Mouse (Mus musculus): Measurements from ENCODE around the gene Psmc2. TPM values are rescaled to one million over a fixed set of nuclear protein-coding genes. Genes with fewer than 3 reads are reported as not detected.

Gene Psmc2
- polyA plus RNA-seq, 1 experiment = 174 TPM

GRCm38 (mm10) chr5:21844676-21845075, 59.6 kb downstream of the Psmc2 start:
- H3K36me3 ChIP-seq (ENCODE audit: control insufficient read depth, insufficient read depth, low read length) = no peaks in the 10 kb centered on the region
- no peak overlapping the region for H3K27ac ChIP-seq (ENCODE audit: control insufficient read depth, insufficient read depth, low read depth, low read length)
- no peak for TF ChIP-seq CTCF (IDR thresholded peaks at IDR 0.05; ENCODE audit: control insufficient read depth, insufficient read depth, insufficient replicate concordance, low read depth, low read length)
- TF ChIP-seq POLR2A (IDR thresholded peaks at IDR 0.05; ENCODE audit: control insufficient read depth, low read depth, low read length) = no peak

GRCm38 (mm10) chr5:21846616-21847290, 61.7 kb downstream of the Psmc2 start:
- H3K4me1 ChIP-seq (ENCODE audit: control insufficient read depth, insufficient read depth, low read length) = peaks cover 3% of the 10 kb centered on the region; the same call in 1 of the 2 replicates
- TF ChIP-seq CTCF (IDR thresholded peaks at IDR 0.05; ENCODE audit: control insufficient read depth, insufficient read depth, insufficient replicate concordance, low read depth, low read length) (no peak), POLR2A (IDR thresholded peaks at IDR 0.05; ENCODE audit: control insufficient read depth, low read depth, low read length) (no peak)
- H3K4me3 ChIP-seq (ENCODE audit: control insufficient read depth, low read depth, low read length) = no peak overlapping the region
- H3K27me3 ChIP-seq (ENCODE audit: control insufficient read depth, insufficient read depth, low read length) = no peaks in the 10 kb centered on the region
- no peak overlapping the region for H3K27ac ChIP-seq (ENCODE audit: control insufficient read depth, insufficient read depth, low read depth, low read length)
- no peaks in the 10 kb centered on the region for H3K36me3 ChIP-seq (ENCODE audit: control insufficient read depth, insufficient read depth, low read length)

More at GRCm38 (mm10) chr5:21844676-21845075, 59.6 kb downstream of the Psmc2 start:
- H3K27me3 ChIP-seq (ENCODE audit: control insufficient read depth, insufficient read depth, low read length) = no peaks in the 10 kb centered on the region
- H3K4me1 ChIP-seq (ENCODE audit: control insufficient read depth, insufficient read depth, low read length) = peaks cover 3% of the 10 kb centered on the region; the same call in 1 of the 2 replicates
- H3K4me3 ChIP-seq (ENCODE audit: control insufficient read depth, low read depth, low read length) = no peak overlapping the region

GRCm38 (mm10) chr5:21847438-21847837, 62.4 kb downstream of the Psmc2 start:
- Histone ChIP-seq H3K27me3 (ENCODE audit: control insufficient read depth, insufficient read depth, low read length) (no peaks in the 10 kb centered on the region), H3K4me1 (ENCODE audit: control insufficient read depth, insufficient read depth, low read length) (peaks cover 3% of the 10 kb centered on the region; the same call in 1 of the 2 replicates), H3K36me3 (ENCODE audit: control insufficient read depth, insufficient read depth, low read length) (no peaks in the 10 kb centered on the region), H3K27ac (ENCODE audit: control insufficient read depth, insufficient read depth, low read depth, low read length) (no peak overlapping the region), H3K4me3 (ENCODE audit: control insufficient read depth, low read depth, low read length) (no peak overlapping the region)
- TF ChIP-seq CTCF (IDR thresholded peaks at IDR 0.05; ENCODE audit: control insufficient read depth, insufficient read depth, insufficient replicate concordance, low read depth, low read length) (no peak), POLR2A (IDR thresholded peaks at IDR 0.05; ENCODE audit: control insufficient read depth, low read depth, low read length) (no peak)

GRCm38 (mm10) chr5:21851679-21852340, 66.7 kb downstream of the Psmc2 start:
- no peaks in the 10 kb centered on the region for H3K36me3 ChIP-seq (ENCODE audit: control insufficient read depth, insufficient read depth, low read length)
- H3K27me3 ChIP-seq (ENCODE audit: control insufficient read depth, insufficient read depth, low read length) = no peaks in the 10 kb centered on the region
- peaks cover 2% of the 10 kb centered on the region; the same call in 1 of the 2 replicates for H3K4me1 ChIP-seq (ENCODE audit: control insufficient read depth, insufficient read depth, low read length)
- H3K4me3 ChIP-seq (ENCODE audit: control insufficient read depth, low read depth, low read length) = no peak overlapping the region
- H3K27ac ChIP-seq (ENCODE audit: control insufficient read depth, insufficient read depth, low read depth, low read length) = no peak overlapping the region
- TF ChIP-seq POLR2A (IDR thresholded peaks at IDR 0.05; ENCODE audit: control insufficient read depth, low read depth, low read length) (no peak), CTCF (IDR thresholded peaks at IDR 0.05; ENCODE audit: control insufficient read depth, insufficient read depth, insufficient replicate concordance, low read depth, low read length) (no peak)

Other genes with a start within 250 kb of the Psmc2 start
- 0.99 and 1.2 TPM in 2 replicates for gene Lrrc17, start 241.7 kb upstream of the Psmc2 start, polyA plus RNA-seq (2012; rRNA removed)
- gene Fbxl13, start 139.6 kb upstream of the Psmc2 start, polyA plus RNA-seq (2012; rRNA removed) = 84.2 and 92.2 TPM in 2 replicates
- 8.9 and 9.3 TPM in 2 replicates for gene Armc10, start 139.5 kb upstream of the Psmc2 start, polyA plus RNA-seq (2012; rRNA removed)
- gene Napepld, start 83.9 kb upstream of the Psmc2 start, polyA plus RNA-seq (2012; rRNA removed) = 13.5 and 14.4 TPM in 2 replicates
- gene Pmpcb, start 48.1 kb upstream of the Psmc2 start, polyA plus RNA-seq (2012; rRNA removed) = 78.0 and 86.0 TPM in 2 replicates
- 52.7 and 53.3 TPM in 2 replicates for gene Dnajc2, start within 50 bp of the Psmc2 start, polyA plus RNA-seq (2012; rRNA removed)
- 0.04 TPM in 1 of 2 replicates, not detected in the other for gene Slc26a5, start 80.3 kb downstream of the Psmc2 start, polyA plus RNA-seq (2012; rRNA removed)